Mouse (Mus musculus): Measurements from ENCODE around the gene Cd200r4. TPM values are rescaled to one million over a fixed set of nuclear protein-coding genes. Genes with fewer than 3 reads are reported as not detected.

The Cd200r4 gene
- 0.31 TPM in 1 of 2 replicates, not detected in the other for total RNA-seq (2014; rRNA removed)
- 0.16 TPM in 1 of 2 replicates, not detected in the other for polyA plus RNA-seq (2015; fragmentation: Nextera tagmentation; extraction: Ambion mirVana)

- Histone ChIP-seq H3K27me3 (ENCODE audit: insufficient read depth, low read length) (no peaks in the 10 kb centered on the region), H3K4me2 (ENCODE audit: low read depth, low read length) (no peak within 1 kb of the TSS), H3K36me3 (ENCODE audit: insufficient read depth, low read length) (no peaks in the 10 kb centered on the region), H3K27ac (no peak within 1 kb of the TSS), H3K9me3 (ENCODE audit: low read length) (no peaks in the 10 kb centered on the region), H3K4me3 (ENCODE audit: low read length) (no peak within 1 kb of the TSS), H3K9ac (replicated peaks; ENCODE audit: low read length) (no peak within 1 kb of the TSS), H3K4me1 (ENCODE audit: insufficient read depth, low read length) (no peaks in the 10 kb centered on the region)
- no peak for ATAC-seq
- WGBS = 83% methylated on average over 3 of the region's 3 CpGs
- no peak for TF ChIP-seq CTCF (IDR thresholded peaks at IDR 0.05; ENCODE audit: low read depth)
- DNase-seq (ENCODE audit: low spot score) = no peak
Observed at GRCm38 (mm10) chr16:44811544-44811943, at the start of gene Cd200r4. TSS of gene Cd200r4 (plus strand) at chr16:44811733.

GRCm38 (mm10) chr16:44761811-44762210 lies 49.7 kb upstream of the Cd200r4 start:
- no peak for ATAC-seq
- H3K4me1 ChIP-seq (ENCODE audit: insufficient read depth, low read length) = no peaks in the 10 kb centered on the region
- no peak overlapping the region for H3K4me2 ChIP-seq (ENCODE audit: low read depth, low read length)
- H3K27me3 ChIP-seq (ENCODE audit: insufficient read depth, low read length) = no peaks in the 10 kb centered on the region
- no peaks in the 10 kb centered on the region for H3K9me3 ChIP-seq (ENCODE audit: low read length)
- H3K4me3 ChIP-seq (ENCODE audit: low read length) = no peak overlapping the region
- no peak overlapping the region for H3K9ac ChIP-seq (replicated peaks; ENCODE audit: low read length)
- DNase-seq (ENCODE audit: low spot score) = peak; percentile 27
- H3K27ac ChIP-seq = no peak overlapping the region
- 64% methylated on average over 1 of the region's 1 CpGs for WGBS
- H3K36me3 ChIP-seq (ENCODE audit: insufficient read depth, low read length) = no peaks in the 10 kb centered on the region
- TF ChIP-seq CTCF (IDR thresholded peaks at IDR 0.05; ENCODE audit: low read depth) = peak; percentile 36

- Histone ChIP-seq H3K4me1 (ENCODE audit: insufficient read depth, low read length) (no peaks in the 10 kb centered on the region), H3K27ac (no peak within 1 kb of the TSS), H3K27me3 (ENCODE audit: insufficient read depth, low read length) (no peaks in the 10 kb centered on the region), H3K36me3 (ENCODE audit: insufficient read depth, low read length) (no peaks in the 10 kb centered on the region), H3K4me3 (ENCODE audit: low read length) (no peak within 1 kb of the TSS), H3K9me3 (ENCODE audit: low read length) (no peaks in the 10 kb centered on the region), H3K4me2 (ENCODE audit: low read depth, low read length) (no peak within 1 kb of the TSS), H3K9ac (replicated peaks; ENCODE audit: low read length) (no peak within 1 kb of the TSS)
- DNase-seq (ENCODE audit: low spot score) (no peak), ATAC-seq (no peak)
- TF ChIP-seq CTCF (IDR thresholded peaks at IDR 0.05; ENCODE audit: low read depth) = no peak
- 81% methylated on average over 22 of the region's 22 CpGs for WGBS
Observed at GRCm38 (mm10) chr16:44765555-44766319, 45.8 kb upstream of the Cd200r4 start, which contains the start of gene Cd200r1. TSS of gene Cd200r1 (plus strand) at chr16:44765736.

- no peak overlapping the region for H3K9ac ChIP-seq (replicated peaks; ENCODE audit: low read length)
- no peak for TF ChIP-seq CTCF (IDR thresholded peaks at IDR 0.05; ENCODE audit: low read depth)
- DNase-seq (ENCODE audit: low spot score) (no peak), ATAC-seq (no peak)
- no peak overlapping the region for H3K4me2 ChIP-seq (ENCODE audit: low read depth, low read length)
- H3K27me3 ChIP-seq (ENCODE audit: insufficient read depth, low read length) = no peaks in the 10 kb centered on the region
- no peaks in the 10 kb centered on the region for H3K9me3 ChIP-seq (ENCODE audit: low read length)
- 88% methylated on average over 9 of the region's 9 CpGs for WGBS
- no peaks in the 10 kb centered on the region for H3K36me3 ChIP-seq (ENCODE audit: insufficient read depth, low read length)
- H3K27ac ChIP-seq = no peak overlapping the region
- no peaks in the 10 kb centered on the region for H3K4me1 ChIP-seq (ENCODE audit: insufficient read depth, low read length)
- no peak overlapping the region for H3K4me3 ChIP-seq (ENCODE audit: low read length)
Observed at GRCm38 (mm10) chr16:44766320-44766892, 45.1 kb upstream of the Cd200r4 start.

- ATAC-seq (no peak), DNase-seq (ENCODE audit: low spot score) (no peak)
- H3K9ac ChIP-seq (replicated peaks; ENCODE audit: low read length) = no peak overlapping the region
- no peaks in the 10 kb centered on the region for H3K27me3 ChIP-seq (ENCODE audit: insufficient read depth, low read length)
- no peak overlapping the region for H3K4me3 ChIP-seq (ENCODE audit: low read length)
- no peak overlapping the region for H3K4me2 ChIP-seq (ENCODE audit: low read depth, low read length)
- H3K36me3 ChIP-seq (ENCODE audit: insufficient read depth, low read length) = no peaks in the 10 kb centered on the region
- no peak overlapping the region for H3K27ac ChIP-seq
- no peaks in the 10 kb centered on the region for H3K4me1 ChIP-seq (ENCODE audit: insufficient read depth, low read length)
- no peak for TF ChIP-seq CTCF (IDR thresholded peaks at IDR 0.05; ENCODE audit: low read depth)
- H3K9me3 ChIP-seq (ENCODE audit: low read length) = no peaks in the 10 kb centered on the region
- 87% methylated on average over 7 of the region's 7 CpGs for WGBS
Observed at GRCm38 (mm10) chr16:44767506-44767905, 44.0 kb upstream of the Cd200r4 start.

- ATAC-seq = peak; percentile 66
- TF ChIP-seq CTCF (IDR thresholded peaks at IDR 0.05; ENCODE audit: low read depth) = peak; percentile 80
- no peaks in the 10 kb centered on the region for H3K9me3 ChIP-seq (ENCODE audit: low read length)
Observed at GRCm38 (mm10) chr16:44767967-44768366, 43.6 kb upstream of the Cd200r4 start.

GRCm38 (mm10) chr16:44772577-44772976 lies 39.0 kb upstream of the Cd200r4 start:
- H3K9me3 ChIP-seq (ENCODE audit: low read length) = no peaks in the 10 kb centered on the region
- ATAC-seq (no peak), DNase-seq (ENCODE audit: low spot score) (no peak)
- no peaks in the 10 kb centered on the region for H3K36me3 ChIP-seq (ENCODE audit: insufficient read depth, low read length)
- H3K4me1 ChIP-seq (ENCODE audit: insufficient read depth, low read length) = no peaks in the 10 kb centered on the region
- H3K27me3 ChIP-seq (ENCODE audit: insufficient read depth, low read length) = no peaks in the 10 kb centered on the region
- no peak overlapping the region for H3K4me3 ChIP-seq (ENCODE audit: low read length)
- WGBS = 81% methylated on average over 6 of the region's 6 CpGs
- H3K4me2 ChIP-seq (ENCODE audit: low read depth, low read length) = no peak overlapping the region
- TF ChIP-seq CTCF (IDR thresholded peaks at IDR 0.05; ENCODE audit: low read depth) = no peak
- H3K9ac ChIP-seq (replicated peaks; ENCODE audit: low read length) = no peak overlapping the region
- H3K27ac ChIP-seq = no peak overlapping the region

More at GRCm38 (mm10) chr16:44767967-44768366, 43.6 kb upstream of the Cd200r4 start:
- no peaks in the 10 kb centered on the region for H3K36me3 ChIP-seq (ENCODE audit: insufficient read depth, low read length)
- H3K27ac ChIP-seq = no peak overlapping the region
- DNase-seq (ENCODE audit: low spot score) = peak; percentile 66
- H3K4me3 ChIP-seq (ENCODE audit: low read length) = no peak overlapping the region
- H3K9ac ChIP-seq (replicated peaks; ENCODE audit: low read length) = no peak overlapping the region
- no peaks in the 10 kb centered on the region for H3K4me1 ChIP-seq (ENCODE audit: insufficient read depth, low read length)
- H3K4me2 ChIP-seq (ENCODE audit: low read depth, low read length) = no peak overlapping the region
- WGBS = 53% methylated on average over 2 of the region's 2 CpGs
- no peaks in the 10 kb centered on the region for H3K27me3 ChIP-seq (ENCODE audit: insufficient read depth, low read length)
